Mouse (Mus musculus) heart, embryonic 12.5 days (tissue): ENCODE results near the gene Cnnm4. TPM values are rescaled to one million over a fixed set of nuclear protein-coding genes. Genes with fewer than 3 reads are reported as not detected.
"Not testable (repeated sequence)": the region's sequence is repeated elsewhere in the genome, so short reads cannot be mapped to it uniquely, and the experiment has no call there.

Experiments used
- ATAC-seq: fragments of 200-750 bp; cut with Nextera tagmentation; 2 replicates; pipeline ENCODE4 v1.8.0; 2017; ENCODE audit warnings: moderate TSS enrichment, moderate library complexity; ENCODE audit not compliant: insufficient number of reproducible peaks, low FRiP score
- H3K27ac ChIP-seq: fragments of 300-500 bp; sonication (generic); 2 replicates; pipeline ENCODE4 v1.5.1; 2016; ENCODE audit warnings: mild to moderate bottlenecking, moderate library complexity; ENCODE audit not compliant: poor library complexity, severe bottlenecking
- H3K27me3 ChIP-seq: fragments of 300-500 bp; sonication (generic); replicated peaks from 2 replicates; pipeline ENCODE4 v1.6.1; 2016; ENCODE audit warnings: mild to moderate bottlenecking, moderate library complexity
- H3K36me3 ChIP-seq: fragments of 300-500 bp; sonication (generic); 2 replicates; pipeline ENCODE4 v1.6.1; 2016; ENCODE audit warnings: mild to moderate bottlenecking, moderate library complexity
- H3K4me1 ChIP-seq: fragments of 300-500 bp; sonication (generic); replicated peaks from 2 replicates; pipeline ENCODE4 v1.6.1; 2016; ENCODE audit warnings: mild to moderate bottlenecking
- H3K4me2 ChIP-seq: fragments of 300-500 bp; sonication (generic); 2 replicates; pipeline ENCODE4 v1.6.1; 2016; ENCODE audit warnings: mild to moderate bottlenecking, moderate library complexity
- H3K4me3 ChIP-seq: fragments of 300-500 bp; sonication (generic); 2 replicates; pipeline ENCODE4 v1.5.1; 2016; ENCODE audit warnings: mild to moderate bottlenecking
- H3K9ac ChIP-seq: fragments of 300-500 bp; sonication (generic); 2 replicates; pipeline ENCODE4 v1.6.1; 2016; ENCODE audit warnings: mild to moderate bottlenecking, moderate library complexity
- H3K9me3 ChIP-seq: fragments of 300-500 bp; sonication (generic); replicated peaks from 2 replicates; pipeline ENCODE4 v1.6.1; 2016; ENCODE audit warnings: mild to moderate bottlenecking, moderate library complexity
- WGBS: fragments of 180-500 bp; shearing (Covaris S2); methylation state at CpG from one replicate; pipeline ENCODE4 v1.1.7; 2016; 5-methylcytosine and 5-hydroxymethylcytosine counted together
- polyA plus RNA-seq: library from polyadenylated mRNA; unstranded; fragments of >200 nt; fragmentation: Nextera tagmentation; extraction: Ambion mirVana; gene quantifications from 2 replicates; pipeline ENCODE4 v1.2.1, GENCODE M21; 2016

Cnnm4 gene
- polyA plus RNA-seq, 1 experiment from 2014 or later: 7.3 TPM

DNA sequence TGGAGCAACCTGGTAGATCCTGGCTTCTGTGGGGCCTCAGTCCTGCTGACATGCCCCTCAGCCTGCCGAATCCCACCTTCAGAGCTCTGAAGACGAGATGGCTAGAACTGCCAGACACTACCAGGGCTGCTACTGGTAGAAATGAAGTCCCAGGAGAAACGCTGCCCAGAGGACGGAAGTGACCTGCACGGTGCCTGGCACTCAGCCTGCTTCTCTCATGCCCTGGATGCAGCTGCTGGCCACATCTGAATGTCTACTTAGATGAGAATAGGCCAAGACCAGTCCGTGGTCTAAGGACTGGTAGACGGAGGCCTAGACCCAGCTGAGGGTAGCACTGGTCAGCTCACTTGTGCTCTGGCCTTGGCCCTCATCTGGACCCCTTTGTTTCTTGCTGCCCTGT lies 59.5 kb downstream of the Cnnm4 start:
- WGBS: 84% methylated on average over 7 of the region's 7 CpGs
- H3K4me1 ChIP-seq: peaks cover 61% of the 10 kb centered on the region
- no peak overlapping the region for H3K4me3 ChIP-seq
- no peak for ATAC-seq
- no peaks in the 10 kb centered on the region for H3K27me3 ChIP-seq
- H3K36me3 ChIP-seq: peaks cover 31% of the 10 kb centered on the region
- no peak overlapping the region for H3K4me2 ChIP-seq
- H3K9me3 ChIP-seq: no peaks in the 10 kb centered on the region
- H3K9ac ChIP-seq: no peak overlapping the region
- H3K27ac ChIP-seq: no peak overlapping the region

DNA sequence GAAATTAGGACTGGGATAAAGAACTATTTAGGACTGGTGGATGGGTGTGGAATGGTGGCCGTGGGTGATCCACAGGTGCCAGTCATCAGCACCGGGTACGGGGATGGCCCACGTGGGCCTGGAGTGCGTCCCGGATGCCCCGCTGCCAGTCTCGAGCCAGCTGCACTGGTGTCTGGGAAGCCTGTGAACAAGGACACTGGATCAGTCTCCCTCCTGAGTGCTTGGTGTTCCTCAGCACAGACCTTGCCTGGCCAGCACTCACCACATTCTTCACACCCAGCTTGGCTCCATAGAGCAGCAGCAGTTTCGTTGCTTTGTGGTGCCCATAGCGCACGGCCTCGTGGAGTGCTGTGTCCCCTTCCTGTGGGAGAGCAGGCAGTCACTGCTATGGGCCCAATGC lies 60.0 kb downstream of the Cnnm4 start:
- H3K4me1 ChIP-seq: peaks cover 66% of the 10 kb centered on the region
- H3K4me3 ChIP-seq: no peak overlapping the region
- no peak overlapping the region for H3K9ac ChIP-seq
- H3K36me3 ChIP-seq: peaks cover 26% of the 10 kb centered on the region
- no peak overlapping the region for H3K4me2 ChIP-seq
- WGBS: 63% methylated on average over 12 of the region's 12 CpGs
- H3K27me3 ChIP-seq: no peaks in the 10 kb centered on the region
- no peaks in the 10 kb centered on the region for H3K9me3 ChIP-seq
- 0 out of 2 replicates have a peak overlapping the region, but pooled peaks have one; percentile 6 for H3K27ac ChIP-seq
- no peak for ATAC-seq

DNA sequence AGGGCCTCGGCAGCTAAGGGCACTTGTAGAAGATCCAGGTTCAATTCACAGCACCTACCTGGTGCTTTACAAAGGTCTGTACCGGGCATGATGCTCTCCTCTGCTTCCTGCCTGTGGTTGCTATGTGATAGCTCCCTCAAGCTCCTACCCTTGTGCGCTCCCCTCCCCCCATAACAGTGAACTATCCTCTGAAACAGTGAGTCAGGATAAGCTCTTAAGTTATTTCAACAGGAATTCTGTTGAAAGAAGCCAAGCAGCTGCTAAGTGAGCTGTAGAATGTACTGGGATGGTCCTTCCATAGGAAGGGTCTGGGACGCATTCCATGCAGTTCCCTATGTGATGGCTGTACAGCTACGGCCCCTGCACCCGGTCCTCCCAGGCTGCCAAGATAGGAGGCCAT lies 62.1 kb downstream of the Cnnm4 start:
- peaks cover 66% of the 10 kb centered on the region for H3K4me1 ChIP-seq
- no peak overlapping the region for H3K9ac ChIP-seq
- no peak overlapping the region for H3K4me2 ChIP-seq
- no peaks in the 10 kb centered on the region for H3K27me3 ChIP-seq
- ATAC-seq: no peak
- WGBS: 67% methylated on average over 6 of the region's 6 CpGs
- H3K27ac ChIP-seq: no peak overlapping the region
- no peak overlapping the region for H3K4me3 ChIP-seq
- H3K36me3 ChIP-seq: peaks cover 28% of the 10 kb centered on the region
- no peaks in the 10 kb centered on the region for H3K9me3 ChIP-seq

DNA sequence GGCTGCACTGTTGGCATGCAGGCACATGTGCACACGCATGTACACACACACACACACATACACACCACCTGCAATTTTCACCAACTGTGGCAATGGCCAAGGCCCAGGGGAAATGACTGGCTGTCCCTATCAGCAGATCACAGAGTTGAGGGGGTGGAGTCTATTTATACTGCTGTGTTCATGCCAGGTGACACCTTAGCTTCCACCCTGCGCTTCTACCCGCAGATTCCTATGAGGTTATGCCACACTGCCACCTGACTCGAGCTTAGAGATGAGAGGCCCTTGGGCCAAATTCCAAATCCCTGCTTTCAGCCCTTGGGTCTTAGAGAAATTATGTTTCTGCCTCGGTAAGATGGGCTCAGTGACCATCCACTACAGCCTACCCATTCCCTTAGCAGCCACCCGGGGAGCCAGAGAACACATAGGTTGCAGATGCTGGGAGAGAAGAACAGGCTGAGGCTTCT lies 63.2 kb downstream of the Cnnm4 start:
- Histone ChIP-seq H3K9ac (no peak overlapping the region), H3K36me3 (peaks cover 34% of the 10 kb centered on the region), H3K9me3 (no peaks in the 10 kb centered on the region), H3K27me3 (no peaks in the 10 kb centered on the region), H3K4me2 (no peak overlapping the region), H3K4me1 (peaks cover 76% of the 10 kb centered on the region), H3K27ac (no peak overlapping the region), H3K4me3 (no peak overlapping the region)
- ATAC-seq: no peak
- WGBS: 67% methylated on average over 6 of the region's 6 CpGs

DNA sequence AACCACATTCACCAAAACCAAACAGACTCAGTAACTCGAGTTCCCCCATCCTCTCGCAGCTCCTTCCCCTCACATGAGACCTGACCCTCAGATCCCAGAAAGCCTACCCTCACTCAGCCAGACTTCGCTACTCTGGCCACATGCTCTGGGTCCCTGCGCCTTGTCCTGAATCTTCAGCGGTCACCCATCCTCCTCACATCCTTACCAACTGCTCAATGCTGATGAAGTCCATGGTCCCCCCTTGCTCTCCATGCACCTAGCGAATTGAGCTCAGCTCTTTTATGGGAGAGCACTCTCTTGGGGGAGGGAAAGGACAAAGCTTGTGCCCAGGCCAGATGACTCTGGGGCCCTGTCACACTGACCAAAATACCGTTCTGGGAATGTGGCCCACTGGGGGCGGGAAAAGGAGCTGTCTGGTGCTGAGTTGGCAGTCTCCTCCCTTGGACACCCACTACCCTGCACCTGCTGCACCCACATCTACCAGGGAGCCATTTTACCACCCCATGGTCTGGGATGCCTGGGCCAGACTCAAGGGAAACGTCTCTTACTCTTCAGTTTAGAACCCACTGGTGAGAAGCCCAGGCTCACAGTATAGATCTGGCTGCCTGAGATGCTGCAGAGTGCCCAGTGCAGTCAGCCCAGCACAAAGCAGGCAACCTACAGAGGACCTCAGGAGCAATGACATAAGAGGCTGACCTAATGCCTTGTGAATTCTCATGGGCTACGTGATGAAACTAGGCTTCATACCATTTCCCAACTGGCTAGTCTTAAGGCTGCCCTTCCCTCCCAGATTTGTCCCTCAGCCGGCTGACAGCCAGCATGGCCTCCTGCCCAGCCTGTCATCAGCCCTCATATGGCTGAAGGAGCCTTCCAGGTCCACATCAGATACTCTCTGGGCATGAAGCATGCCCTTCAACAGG lies 64.3 kb downstream of the Cnnm4 start:
- 0 out of 2 replicates have a peak, but pooled peaks have one; percentile 27 for ATAC-seq
- 64% methylated on average over 11 of the region's 11 CpGs for WGBS
- peaks cover 68% of the 10 kb centered on the region for H3K4me1 ChIP-seq

DNA sequence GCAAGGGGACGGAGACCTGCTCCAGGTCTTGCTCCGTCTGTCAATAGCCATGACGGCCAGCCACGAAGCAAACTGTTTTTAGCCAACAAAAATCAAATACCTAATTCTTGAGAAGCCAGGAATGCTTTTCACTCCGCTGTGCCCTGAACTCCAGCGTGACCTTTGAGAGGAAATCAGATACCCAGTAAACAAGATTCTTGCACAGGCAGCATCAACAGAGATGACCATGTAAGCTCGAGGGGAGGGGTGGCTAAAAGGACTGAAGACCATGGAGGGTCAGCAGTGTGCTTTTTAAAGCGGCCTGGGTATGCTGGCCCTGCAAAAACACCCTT lies 64.9 kb downstream of the Cnnm4 start:
- H3K27ac ChIP-seq: peak overlapping the region; percentile 87

More for the DNA sequence above, 64.3 kb downstream of the Cnnm4 start:
- Histone ChIP-seq H3K27ac (peak overlapping the region; percentile 87), H3K4me2 (peak overlapping the region; percentile 11; the same call in 1 of the 2 replicates), H3K9me3 (no peaks in the 10 kb centered on the region), H3K27me3 (no peaks in the 10 kb centered on the region), H3K36me3 (peaks cover 38% of the 10 kb centered on the region), H3K4me3 (no peak overlapping the region), H3K9ac (0 out of 2 replicates have a peak overlapping the region, but pooled peaks have one; percentile 22)

DNA sequence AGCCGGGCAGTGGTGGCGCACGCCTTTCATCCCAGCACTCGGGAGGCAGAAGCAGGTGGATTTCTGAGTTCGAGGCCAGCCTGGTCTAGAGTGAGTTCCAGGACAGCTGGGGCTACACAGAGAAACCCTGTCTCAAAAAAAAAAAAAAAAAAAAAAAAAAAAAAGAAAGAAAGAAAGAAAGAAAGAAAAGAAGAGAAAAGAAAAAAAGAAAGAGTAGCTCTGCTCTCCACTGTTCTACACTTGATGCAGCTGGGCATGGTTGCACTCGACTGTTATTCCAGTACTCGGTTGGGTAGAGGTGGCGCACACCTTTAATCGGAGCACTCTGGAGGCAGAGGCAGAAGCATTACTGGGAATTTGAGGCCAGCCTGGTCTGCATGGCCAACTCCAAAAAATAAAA lies 65.4 kb downstream of the Cnnm4 start, which contains the start of gene Ankrd23:
Ankrd23 (minus strand) TSS at position 101 of the 400 bp plus-strand sequence.
- peak within 1 kb of the TSS; percentile 11; the same call in 1 of the 2 replicates for H3K4me2 ChIP-seq
- WGBS: 78% methylated on average over 9 of the region's 9 CpGs
- peaks cover 59% of the 10 kb centered on the region for H3K4me1 ChIP-seq
- H3K9ac ChIP-seq: 0 out of 2 replicates have a peak within 1 kb of the TSS, but pooled peaks have one; percentile 22
- H3K36me3 ChIP-seq: peaks cover 39% of the 10 kb centered on the region
- ATAC-seq, H3K4me3 ChIP-seq, H3K9me3 ChIP-seq, H3K27me3 ChIP-seq: not testable (repeated sequence)
- H3K27ac ChIP-seq: peak within 1 kb of the TSS; percentile 87

More for the DNA sequence above, 64.9 kb downstream of the Cnnm4 start:
- no peaks in the 10 kb centered on the region for H3K27me3 ChIP-seq
- 0 out of 2 replicates have a peak, but pooled peaks cover 1% of the 10 kb centered on the region for H3K9me3 ChIP-seq
- H3K4me2 ChIP-seq: 0 out of 2 replicates have a peak overlapping the region, but pooled peaks have one; percentile 11
- H3K4me1 ChIP-seq: peaks cover 62% of the 10 kb centered on the region
- 35% methylated on average over 8 of the region's 8 CpGs for WGBS
- no peak for ATAC-seq
- no peak overlapping the region for H3K4me3 ChIP-seq
- H3K9ac ChIP-seq: no peak overlapping the region
- peaks cover 39% of the 10 kb centered on the region for H3K36me3 ChIP-seq

DNA sequence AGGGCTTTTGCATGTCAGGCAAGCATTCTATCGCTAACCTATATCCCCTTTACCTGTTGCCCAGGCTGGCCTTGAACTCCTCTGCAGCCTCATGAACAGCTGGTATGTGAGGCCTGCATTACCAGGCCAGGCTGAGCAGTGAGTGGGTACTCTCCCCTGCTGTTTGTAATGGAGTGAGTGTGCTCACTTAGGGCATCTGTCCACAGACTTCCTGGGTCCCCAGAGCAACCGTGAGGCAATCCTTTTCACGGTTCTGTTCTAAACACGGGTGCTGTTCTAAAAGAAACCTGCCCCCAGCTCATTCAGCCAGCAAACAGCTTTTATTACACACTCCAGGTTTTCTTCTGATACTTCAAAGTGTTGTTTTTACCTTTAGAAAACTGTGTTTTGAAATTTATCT lies 67.3 kb downstream of the Cnnm4 start:
- H3K27me3 ChIP-seq: no peaks in the 10 kb centered on the region
- WGBS: 82% methylated on average over 4 of the region's 4 CpGs
- peaks cover 43% of the 10 kb centered on the region for H3K36me3 ChIP-seq
- H3K4me2 ChIP-seq: no peak overlapping the region
- 0 out of 2 replicates have a peak, but pooled peaks cover 3% of the 10 kb centered on the region for H3K9me3 ChIP-seq
- ATAC-seq: no peak
- peak overlapping the region; percentile 83 for H3K27ac ChIP-seq
- no peak overlapping the region for H3K9ac ChIP-seq
- H3K4me1 ChIP-seq: peaks cover 53% of the 10 kb centered on the region
- no peak overlapping the region for H3K4me3 ChIP-seq

DNA sequence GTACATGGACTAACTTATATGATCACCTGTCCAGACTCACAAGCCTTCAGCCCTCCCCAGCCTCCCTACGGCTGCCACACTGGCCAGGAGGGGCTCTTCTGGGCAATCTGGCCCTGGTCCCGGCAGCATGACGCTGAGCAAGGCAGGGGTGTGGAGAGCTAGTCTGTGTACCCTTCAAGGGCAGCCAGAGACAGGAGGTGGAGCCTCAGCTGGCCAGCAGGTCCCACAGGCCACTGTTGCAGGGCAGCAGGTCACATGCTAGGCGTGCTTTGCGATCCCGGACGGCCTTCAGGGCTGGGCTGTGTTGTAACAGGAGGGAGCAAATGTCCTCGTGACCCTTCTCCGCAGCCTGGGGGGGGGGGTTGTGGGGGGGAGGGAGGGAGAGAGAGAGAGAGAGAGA lies 67.8 kb downstream of the Cnnm4 start, which contains the start of gene Gm42417:
Gm42417 (minus strand) TSS at position 244 of the 400 bp plus-strand sequence.
- Histone ChIP-seq H3K4me3 (no peak within 1 kb of the TSS), H3K36me3 (peaks cover 43% of the 10 kb centered on the region), H3K9me3 (0 out of 2 replicates have a peak, but pooled peaks cover 3% of the 10 kb centered on the region), H3K9ac (no peak within 1 kb of the TSS), H3K27ac (peak within 1 kb of the TSS; percentile 83), H3K4me1 (peaks cover 48% of the 10 kb centered on the region), H3K27me3 (no peaks in the 10 kb centered on the region), H3K4me2 (no peak within 1 kb of the TSS)
- 40% methylated on average over 9 of the region's 9 CpGs for WGBS
- ATAC-seq: peak; percentile 80

DNA sequence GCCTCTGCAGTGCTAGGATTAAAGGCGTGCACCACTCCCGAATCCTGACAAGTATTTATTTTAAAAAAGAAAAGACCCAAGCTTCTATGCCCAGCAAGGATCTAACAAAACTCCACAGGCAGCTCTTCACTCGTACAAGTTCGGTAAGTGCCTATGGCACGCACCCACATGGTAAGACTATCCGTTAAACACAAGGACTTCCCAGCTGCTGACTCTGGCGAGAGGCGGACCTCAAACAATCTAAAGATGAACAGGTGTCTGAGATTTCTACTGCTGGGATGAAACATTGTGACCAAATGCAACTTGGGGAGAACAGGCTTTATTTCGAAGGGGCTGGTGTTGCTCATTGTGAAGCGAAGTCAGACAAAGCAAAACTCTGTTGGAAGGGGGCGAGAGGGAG lies 68.7 kb downstream of the Cnnm4 start:
- Histone ChIP-seq H3K4me2 (no peak overlapping the region), H3K4me3 (no peak overlapping the region), H3K9ac (no peak overlapping the region), H3K27me3 (no peaks in the 10 kb centered on the region), H3K9me3 (0 out of 2 replicates have a peak, but pooled peaks cover 3% of the 10 kb centered on the region), H3K27ac (peak overlapping the region; percentile 83; the same call in 1 of the 2 replicates), H3K4me1 (peaks cover 39% of the 10 kb centered on the region), H3K36me3 (peaks cover 43% of the 10 kb centered on the region)
- no peak for ATAC-seq
- 92% methylated on average over 11 of the region's 11 CpGs for WGBS

DNA sequence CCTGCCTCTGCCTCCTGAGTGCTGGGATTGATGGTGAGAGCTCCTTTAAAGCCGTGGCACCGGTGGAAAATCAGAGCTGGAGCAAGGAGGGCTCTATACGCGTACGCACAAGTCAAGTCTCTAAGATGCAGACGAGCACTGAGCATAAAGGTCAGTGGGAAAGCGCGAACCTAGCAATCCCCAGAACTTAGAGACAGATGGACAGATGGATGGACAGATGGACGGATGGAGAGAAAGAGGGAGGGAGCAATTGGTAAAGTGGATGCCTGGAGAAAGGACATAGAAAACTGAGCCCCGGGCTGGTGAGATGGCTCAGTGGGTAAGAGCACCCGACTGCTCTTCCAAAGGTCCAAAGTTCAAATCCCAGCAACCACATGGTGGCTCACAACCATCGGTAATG lies 69.4 kb downstream of the Cnnm4 start:
- 0 out of 2 replicates have a peak, but pooled peaks cover 3% of the 10 kb centered on the region for H3K9me3 ChIP-seq
- no peak overlapping the region for H3K27ac ChIP-seq
- peaks cover 37% of the 10 kb centered on the region for H3K4me1 ChIP-seq
- no peak overlapping the region for H3K9ac ChIP-seq
- peaks cover 43% of the 10 kb centered on the region for H3K36me3 ChIP-seq
- no peak overlapping the region for H3K4me3 ChIP-seq
- H3K4me2 ChIP-seq: no peak overlapping the region
- WGBS: 93% methylated on average over 12 of the region's 12 CpGs
- H3K27me3 ChIP-seq: no peaks in the 10 kb centered on the region
- no peak for ATAC-seq
